Mouse (Mus musculus) right cerebral cortex, adult 2 months (tissue): Measurements from ENCODE around the gene Mgst2.

Experiments
- DNase-seq, 2 experiments: peaks; one replicate each; pipeline ENCODE4 v3.0.0; 2021 to 2022; ENCODE audit warnings: low spot score in 2 of 2

Mgst2 gene

DNA sequence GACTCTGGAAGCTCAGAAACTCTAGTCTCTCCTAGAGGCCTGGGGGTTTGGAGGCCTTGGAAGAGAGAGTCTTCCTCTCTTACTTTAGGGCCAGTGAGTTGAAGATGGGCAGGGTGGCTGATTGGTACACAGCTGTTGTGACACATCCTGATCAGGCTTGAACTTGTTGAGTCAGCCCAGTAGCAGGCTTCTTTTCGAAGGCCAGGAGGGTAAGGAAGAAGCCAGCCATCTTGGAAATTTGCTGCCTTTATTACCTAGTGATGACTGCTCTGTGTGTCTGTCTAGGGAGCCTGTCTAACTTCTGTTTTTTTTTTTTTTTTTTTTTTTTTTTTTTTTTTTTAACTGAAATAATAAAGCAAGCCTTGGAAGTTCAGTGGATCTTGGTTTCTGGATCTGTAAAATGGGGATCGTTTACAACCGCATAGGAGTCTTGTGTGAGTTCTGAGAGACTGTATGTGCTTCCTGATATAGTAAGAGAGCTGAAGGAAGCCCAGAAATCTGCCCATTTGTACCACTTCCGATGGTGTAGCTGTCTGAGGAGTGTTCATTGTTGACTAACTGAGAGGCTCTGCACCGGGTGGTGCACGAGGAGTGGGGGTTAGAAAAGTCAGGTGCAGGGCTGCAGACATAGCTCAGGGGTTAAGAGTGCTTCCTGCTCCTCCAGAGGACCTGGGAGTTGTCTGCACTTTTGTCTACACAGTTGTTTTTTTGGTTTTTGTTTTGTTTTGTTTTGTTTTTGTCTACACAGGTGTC lies 5.7 kb upstream of the Mgst2 start:
- no peak for DNase-seq

GRCm38 (mm10) chr3:51659415-51659814 lies 745 bp upstream of the Mgst2 start:
- no peak for DNase-seq

DNA sequence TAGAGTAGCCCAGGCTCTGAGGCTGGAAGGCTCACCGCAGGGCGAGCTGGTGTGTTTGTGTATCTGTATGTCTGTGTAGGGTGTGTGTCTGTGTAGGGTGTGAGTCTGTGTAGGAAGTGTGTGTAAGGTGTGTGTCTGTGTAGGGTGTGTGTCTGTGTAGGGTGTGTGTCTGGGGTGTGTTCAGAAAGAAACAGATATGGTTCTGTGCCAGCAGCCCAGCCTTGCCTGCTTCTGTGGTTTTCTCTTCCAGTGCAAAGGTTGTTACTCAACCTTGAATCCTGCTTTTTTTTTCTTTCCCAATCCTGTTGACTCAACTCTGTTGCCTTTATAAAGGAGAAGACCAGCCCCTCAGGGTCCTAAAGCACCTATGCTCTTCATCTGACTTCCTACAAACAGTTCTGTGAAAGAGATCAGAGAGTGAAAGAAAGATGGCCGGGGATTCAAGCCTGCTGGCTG lies 689 bp downstream of the Mgst2 start:
- no peak for DNase-seq

GRCm38 (mm10) chr3:51661376-51661775 lies 1.2 kb downstream of the Mgst2 start:
- DNase-seq = no peak

- DNase-seq = peak in 1 of 2 experiments; percentile 3
These were observed 1.9 kb downstream of the Mgst2 start for GRCm38 (mm10) chr3:51661880-51662550.

DNA sequence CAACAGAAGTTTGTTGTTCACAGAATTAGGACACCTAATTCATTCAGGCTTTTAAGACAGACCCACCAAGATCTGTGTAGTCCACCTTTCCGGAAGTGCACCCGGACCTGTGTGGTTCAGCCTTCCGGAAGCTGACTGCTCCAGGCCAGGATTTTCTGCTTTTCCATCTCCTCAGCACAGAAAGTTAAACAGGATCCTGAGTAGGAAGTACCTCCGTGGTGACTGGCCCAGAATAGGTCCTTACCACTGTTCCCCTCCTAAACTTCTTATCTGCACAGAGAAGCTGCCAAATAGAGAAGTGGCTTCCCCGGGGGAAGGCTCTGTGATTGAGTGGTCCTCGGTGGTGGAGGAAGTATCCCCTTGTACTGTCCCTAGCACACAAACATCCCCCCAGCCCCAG lies 2.4 kb downstream of the Mgst2 start:
- DNase-seq = peak in 1 of 2 experiments; percentile 4

DNA sequence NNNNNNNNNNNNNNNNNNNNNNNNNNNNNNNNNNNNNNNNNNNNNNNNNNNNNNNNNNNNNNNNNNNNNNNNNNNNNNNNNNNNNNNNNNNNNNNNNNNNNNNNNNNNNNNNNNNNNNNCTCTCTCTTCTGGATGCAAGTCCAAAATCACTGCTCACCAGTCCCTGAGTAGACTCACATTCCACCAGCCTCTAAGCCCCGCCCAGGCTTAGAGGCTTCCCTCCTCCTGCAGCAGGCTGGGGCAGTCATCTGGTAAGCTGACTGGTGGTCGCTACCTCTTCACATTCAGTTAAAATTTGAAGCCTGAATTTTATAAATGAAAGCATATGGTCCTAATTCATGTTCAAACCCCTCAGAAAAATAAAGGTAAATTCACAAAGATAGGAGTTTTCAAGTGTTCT lies 8.4 kb downstream of the Mgst2 start:
- no peak for DNase-seq

- no peak for DNase-seq
These were observed 10.4 kb downstream of the Mgst2 start for GRCm38 (mm10) chr3:51670414-51671070.

DNA sequence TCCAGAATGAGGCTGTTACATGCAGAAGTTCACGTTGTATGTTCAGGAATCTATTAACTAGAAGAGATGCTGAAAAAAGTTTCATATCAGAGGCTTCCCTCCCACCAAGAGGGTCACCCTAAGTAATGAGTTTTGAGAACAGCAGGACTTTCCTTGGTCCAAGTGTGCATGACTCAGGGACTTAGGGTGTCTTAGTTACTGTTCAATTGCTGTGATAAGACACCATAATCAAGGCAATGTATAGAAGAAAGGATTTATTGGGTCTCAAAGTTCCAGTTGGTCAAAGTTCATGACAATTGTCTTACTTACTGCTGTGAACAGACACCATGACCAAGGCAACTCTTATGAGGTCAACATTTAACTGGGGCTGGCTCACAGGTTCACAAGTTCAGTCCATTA lies 10.9 kb downstream of the Mgst2 start:
- no peak for DNase-seq

- no peak for DNase-seq
These were observed 12.5 kb downstream of the Mgst2 start for GRCm38 (mm10) chr3:51672631-51673030.

- peak; percentile 38 to 42 for DNase-seq
These were observed 13.4 kb downstream of the Mgst2 start for GRCm38 (mm10) chr3:51673408-51674086.

- DNase-seq = no peak
These were observed 14.8 kb downstream of the Mgst2 start for GRCm38 (mm10) chr3:51674963-51675362.

GRCm38 (mm10) chr3:51685539-51685938 lies 25.4 kb downstream of the Mgst2 start:
- no peak for DNase-seq

GRCm38 (mm10) chr3:51686316-51686715 lies 26.2 kb downstream of the Mgst2 start:
- no peak for DNase-seq

DNA sequence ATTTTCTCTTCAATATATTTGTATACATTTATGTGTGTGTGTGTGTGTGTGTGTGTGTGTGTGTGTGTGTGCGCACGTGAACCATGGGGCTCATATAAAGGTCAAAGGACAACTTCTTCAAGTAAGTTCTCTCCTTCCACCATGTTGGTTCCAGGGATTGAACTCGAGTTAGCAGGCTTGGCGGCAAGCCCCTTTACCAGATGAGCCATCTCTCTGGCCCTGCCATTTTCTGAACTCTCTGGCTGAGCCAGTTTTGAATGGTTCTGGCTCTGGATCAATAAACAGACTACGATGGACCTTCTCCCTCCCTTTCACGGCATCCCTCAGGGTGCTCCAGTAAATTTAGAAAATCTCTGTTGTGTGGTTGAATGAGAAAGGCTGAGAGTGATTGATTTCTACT lies 26.6 kb downstream of the Mgst2 start:
- DNase-seq = no peak

- DNase-seq = no peak
These were observed 28.6 kb downstream of the Mgst2 start for GRCm38 (mm10) chr3:51688725-51689124.

DNA sequence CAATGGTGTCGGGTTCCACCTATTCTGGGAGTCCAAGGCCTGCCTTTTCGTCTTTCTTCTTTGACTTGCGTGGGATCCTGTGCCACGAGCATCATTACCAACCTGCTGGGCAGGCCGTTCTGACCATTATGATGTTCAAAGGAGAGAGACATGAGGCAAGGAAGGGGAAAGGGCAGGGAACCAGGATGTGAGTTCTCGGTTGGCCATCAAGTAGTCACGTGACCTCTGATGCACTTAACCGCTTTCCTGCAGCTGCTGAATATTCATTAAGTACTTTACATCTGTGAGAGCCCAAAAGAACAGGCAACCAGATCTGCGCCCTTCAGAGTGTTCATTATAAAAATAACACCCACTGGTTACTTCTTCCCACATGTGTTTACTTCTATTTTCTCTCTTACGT lies 33.0 kb downstream of the Mgst2 start:
- DNase-seq = no peak

DNA sequence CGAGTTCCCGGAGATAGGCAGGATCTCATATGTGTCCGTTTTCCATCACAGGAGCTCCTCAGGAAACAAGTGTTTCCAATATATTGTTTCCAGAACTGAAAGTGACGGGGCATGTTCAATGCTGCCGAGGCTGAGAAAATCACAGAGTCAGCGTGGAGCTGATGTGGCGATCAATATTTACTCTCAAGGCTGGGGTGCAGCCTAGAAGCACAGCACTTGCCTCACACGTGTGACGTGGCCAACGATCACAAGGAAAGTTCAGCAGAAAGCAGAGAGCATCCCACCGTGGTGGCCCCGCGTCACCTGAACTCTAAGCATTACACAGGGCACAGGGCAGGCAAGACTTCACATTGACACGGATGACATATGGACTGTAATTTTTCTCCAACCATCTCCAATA lies 34.4 kb downstream of the Mgst2 start:
- DNase-seq = no peak

DNA sequence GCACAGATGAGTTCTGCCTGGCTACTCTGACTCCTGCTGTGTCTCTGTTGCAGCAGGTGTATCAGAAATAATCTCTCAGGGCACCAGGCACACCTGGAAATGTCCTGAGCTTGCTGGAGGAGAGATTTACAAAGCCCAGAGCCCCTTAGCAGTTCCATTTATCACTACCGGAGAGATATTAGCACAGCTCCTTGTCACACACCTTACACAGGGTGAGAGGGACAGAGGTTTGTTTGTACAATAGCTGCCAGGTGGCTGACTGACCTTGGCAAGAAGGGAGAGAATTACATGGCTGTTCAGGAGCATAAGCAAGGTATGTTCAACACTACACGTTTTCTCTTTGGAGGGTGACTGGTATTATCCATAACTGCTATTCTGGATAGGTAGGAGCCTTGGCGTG lies 35.6 kb downstream of the Mgst2 start:
- DNase-seq = no peak

DNA sequence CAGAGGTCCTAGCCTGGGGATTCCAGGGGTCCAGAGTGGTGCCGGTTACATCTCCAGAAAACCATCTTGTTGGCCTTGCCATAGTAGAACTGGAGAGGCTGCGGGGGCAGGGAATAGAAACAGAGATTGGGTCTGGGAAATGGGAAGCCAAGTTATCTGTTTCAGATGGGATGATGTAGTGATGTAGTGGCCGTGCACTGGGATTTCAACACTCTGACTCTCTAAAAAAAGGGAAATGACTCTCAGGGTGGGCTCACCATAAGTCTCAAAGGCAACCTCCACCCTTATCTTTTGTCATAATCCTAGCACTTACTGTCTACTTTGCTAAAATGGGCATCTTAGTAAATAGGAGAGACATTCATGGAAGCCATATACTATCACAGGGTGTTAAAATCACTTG lies 37.8 kb downstream of the Mgst2 start:
- no peak for DNase-seq

- no peak for DNase-seq
These were observed 40.0 kb downstream of the Mgst2 start for GRCm38 (mm10) chr3:51700123-51700522.

- peak; percentile 43 to 52 for DNase-seq
These were observed 40.6 kb downstream of the Mgst2 start for GRCm38 (mm10) chr3:51700731-51701280.
